Mouse (Mus musculus) E14TG2a.4 (cell line): ENCODE data around the gene Ambra1.

ENCODE experiments used
- H3K27me3 ChIP-seq: 2 replicates; pipeline ENCODE4 v1.6.1; 2014; ENCODE audit warnings: low read length, control low read depth; ENCODE audit not compliant: insufficient read depth
- H3K36me3 ChIP-seq: 2 replicates; pipeline ENCODE4 v1.6.1; 2014; ENCODE audit warnings: low read length, control low read depth; ENCODE audit not compliant: insufficient read depth
- H3K4me1 ChIP-seq: replicated peaks from 2 replicates; pipeline ENCODE4 v1.6.1; 2014; ENCODE audit warnings: low read depth, low read length, control low read depth
- H3K4me3 ChIP-seq: replicated peaks from 2 replicates; pipeline ENCODE4 v1.5.1; 2014; ENCODE audit warnings: mild to moderate bottlenecking, low read length
- H3K9me3 ChIP-seq: 2 replicates; pipeline ENCODE4 v1.6.1; 2014; ENCODE audit warnings: low read length, control low read depth
- CTCF ChIP-seq: conservative IDR thresholded peaks from 2 replicates; pipeline ENCODE4 v1.5.1; 2014; ENCODE audit warnings: low read length
- NANOG ChIP-seq: IDR thresholded peaks from 2 replicates; pipeline ENCODE4 v1.6.1; 2014; ENCODE audit warnings: borderline replicate concordance, low read length, mixed read lengths
- POU5F1 ChIP-seq: IDR thresholded peaks from 2 replicates; pipeline ENCODE4 v1.6.1; 2014; ENCODE audit warnings: low read length, borderline replicate concordance

Gene Ambra1

GRCm38 (mm10) chr2:91913328-91914110 is 183.6 kb downstream of the Ambra1 start:
- H3K36me3 ChIP-seq = peaks cover 99% of the 10 kb centered on the region
- TF ChIP-seq CTCF (no peak), NANOG (no peak), POU5F1 (no peak)

DNA sequence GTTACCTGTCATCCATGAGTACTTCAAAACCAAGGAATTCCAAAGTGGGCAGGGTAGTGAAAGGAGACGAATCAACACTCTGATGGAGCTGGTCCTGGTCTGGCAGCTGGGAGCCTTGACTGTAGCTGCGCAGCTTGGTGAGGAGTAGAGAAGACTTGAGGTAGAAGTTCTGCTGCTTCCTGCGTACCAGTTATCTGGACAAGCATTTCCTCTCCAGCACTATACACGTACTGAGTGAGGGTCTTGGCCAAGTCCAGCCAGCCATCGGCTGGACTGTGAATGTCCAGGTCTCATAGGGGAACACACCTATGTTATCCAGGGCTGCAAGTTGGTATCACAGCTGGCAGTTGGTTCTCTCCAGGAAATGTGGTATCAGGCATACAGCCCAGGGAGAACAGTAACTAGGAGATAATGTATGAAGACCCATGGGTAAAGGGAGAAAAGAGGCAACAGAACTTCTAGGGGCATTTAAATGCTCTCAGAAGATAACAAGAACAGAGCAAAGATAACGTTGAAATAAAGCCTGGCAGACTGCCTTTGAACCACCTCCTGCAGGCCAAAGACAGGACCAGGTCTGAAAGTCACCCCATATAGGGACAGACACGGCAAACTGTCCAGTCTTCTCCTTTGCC is 186.5 kb downstream of the Ambra1 start:
- peaks cover 36% of the 10 kb centered on the region for H3K4me1 ChIP-seq
- H3K36me3 ChIP-seq = peaks cover 75% of the 10 kb centered on the region
- peaks cover 16% of the 10 kb centered on the region for H3K27me3 ChIP-seq
- no peak for TF ChIP-seq CTCF
- no peak for TF ChIP-seq NANOG
- TF ChIP-seq POU5F1 = no peak
- no peaks in the 10 kb centered on the region for H3K9me3 ChIP-seq
- no peak overlapping the region for H3K4me3 ChIP-seq

More at GRCm38 (mm10) chr2:91913328-91914110, 183.6 kb downstream of the Ambra1 start:
- H3K27me3 ChIP-seq = no peaks in the 10 kb centered on the region
- no peaks in the 10 kb centered on the region for H3K9me3 ChIP-seq
- H3K4me3 ChIP-seq = no peak overlapping the region
- peaks cover 21% of the 10 kb centered on the region for H3K4me1 ChIP-seq

DNA sequence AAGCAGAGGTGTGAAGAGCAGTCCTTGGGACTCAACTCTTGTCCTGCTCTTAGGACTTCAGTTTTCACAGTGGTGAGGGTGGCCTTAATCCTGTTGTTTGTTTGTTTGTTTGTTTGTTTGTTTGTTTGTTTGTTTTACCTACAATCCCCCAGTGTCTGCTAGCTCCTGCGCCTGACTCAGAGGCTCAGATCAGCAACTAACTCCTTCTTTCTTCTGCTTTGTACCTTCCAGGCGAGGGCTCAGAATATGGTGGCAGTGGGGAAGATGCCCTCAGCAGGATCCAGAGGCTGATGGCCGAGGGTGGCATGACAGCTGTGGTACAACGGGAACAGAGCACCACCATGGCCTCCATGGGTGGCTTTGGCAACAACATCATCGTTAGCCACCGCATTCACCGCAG is 187.2 kb downstream of the Ambra1 start:
- H3K4me1 ChIP-seq = peaks cover 33% of the 10 kb centered on the region
- no peak for TF ChIP-seq NANOG
- H3K36me3 ChIP-seq = peaks cover 69% of the 10 kb centered on the region
- no peaks in the 10 kb centered on the region for H3K9me3 ChIP-seq
- no peak overlapping the region for H3K4me3 ChIP-seq
- peaks cover 23% of the 10 kb centered on the region for H3K27me3 ChIP-seq

DNA sequence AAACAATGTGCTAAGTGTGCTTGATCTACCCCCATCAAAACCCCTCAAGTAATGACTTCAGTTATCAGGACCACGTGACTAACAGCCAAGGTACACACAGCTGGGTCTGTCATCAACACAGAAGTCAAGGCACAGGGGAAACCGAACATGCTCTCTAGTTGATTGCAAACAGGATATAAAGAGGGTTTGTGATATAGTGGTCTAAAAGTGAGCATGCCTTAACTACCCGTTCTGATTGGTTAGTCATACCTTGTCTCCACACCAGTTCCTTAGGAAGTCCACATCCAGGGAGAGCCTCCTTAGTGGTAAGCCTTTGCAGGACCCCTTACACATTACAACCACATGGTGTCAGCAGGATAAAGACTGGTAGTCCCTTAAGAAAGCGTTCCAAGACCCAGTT is 190.2 kb downstream of the Ambra1 start:
- H3K36me3 ChIP-seq = peaks cover 38% of the 10 kb centered on the region
- peaks cover 52% of the 10 kb centered on the region for H3K27me3 ChIP-seq
- no peak overlapping the region for H3K4me3 ChIP-seq
- no peak for TF ChIP-seq NANOG
- H3K4me1 ChIP-seq = peaks cover 47% of the 10 kb centered on the region
- H3K9me3 ChIP-seq = no peaks in the 10 kb centered on the region

GRCm38 (mm10) chr2:91921181-91921789 is 191.4 kb downstream of the Ambra1 start:
- Histone ChIP-seq H3K27me3 (peaks cover 64% of the 10 kb centered on the region), H3K4me1 (peaks cover 58% of the 10 kb centered on the region), H3K36me3 (peaks cover 27% of the 10 kb centered on the region), H3K4me3 (peak overlapping the region; percentile 83), H3K9me3 (no peaks in the 10 kb centered on the region)
- TF ChIP-seq NANOG (no peak), CTCF (no peak), POU5F1 (no peak)

DNA sequence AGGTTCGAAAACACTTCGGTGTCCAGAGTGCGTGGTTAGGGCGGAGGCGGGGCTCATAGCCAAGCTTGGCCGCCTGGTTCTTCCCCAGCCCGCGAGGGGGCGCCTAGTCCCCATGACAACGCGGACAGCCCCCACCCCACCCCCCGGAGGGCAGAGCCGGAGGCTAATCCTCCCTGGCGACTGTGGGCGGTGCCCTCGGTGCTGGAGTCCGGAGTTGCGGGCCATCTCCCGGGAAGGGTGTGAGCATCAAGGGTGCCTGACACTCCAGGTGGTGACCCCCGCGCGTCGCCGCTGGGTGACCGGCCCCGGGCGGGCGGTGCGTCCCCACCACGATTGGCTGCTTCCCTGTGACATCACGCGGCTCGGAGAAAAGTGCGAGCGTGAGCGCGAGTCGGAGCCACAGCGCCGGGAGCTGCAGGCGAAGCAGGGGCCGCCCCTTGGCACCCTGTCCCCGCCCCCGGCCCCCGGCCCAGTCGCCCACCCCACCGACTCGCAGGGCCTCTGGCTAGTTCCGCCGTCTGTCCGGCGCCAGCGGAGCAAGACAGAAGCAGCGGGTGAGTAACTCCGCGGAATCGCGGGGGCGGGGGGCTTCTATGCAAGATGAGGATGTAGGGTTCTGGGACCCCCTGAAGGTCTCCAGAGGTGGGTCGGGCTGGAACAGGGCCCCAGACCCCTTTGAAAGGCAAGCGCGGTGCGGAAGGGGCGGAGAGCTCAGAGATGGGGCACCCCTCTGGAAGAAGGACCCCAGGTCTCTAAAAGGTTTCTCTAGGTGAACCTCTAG is 192.0 kb downstream of the Ambra1 start:
- Histone ChIP-seq H3K36me3 (peaks cover 20% of the 10 kb centered on the region), H3K4me1 (peaks cover 64% of the 10 kb centered on the region), H3K9me3 (no peaks in the 10 kb centered on the region), H3K27me3 (peaks cover 71% of the 10 kb centered on the region), H3K4me3 (peak overlapping the region; percentile 83)
- no peak for TF ChIP-seq NANOG
- peak; percentile 37 for TF ChIP-seq CTCF
- TF ChIP-seq POU5F1 = no peak

GRCm38 (mm10) chr2:91922586-91923414 is 192.9 kb downstream of the Ambra1 start:
- Histone ChIP-seq H3K27me3 (peaks cover 77% of the 10 kb centered on the region), H3K36me3 (peaks cover 12% of the 10 kb centered on the region), H3K4me3 (peak overlapping the region; percentile 83), H3K4me1 (peaks cover 72% of the 10 kb centered on the region), H3K9me3 (no peaks in the 10 kb centered on the region)
- TF ChIP-seq CTCF (no peak), NANOG (no peak), POU5F1 (no peak)
